Mouse (Mus musculus) kidney, adult 2 months (tissue): ENCODE data around the gene Kazn.

Source experiments
- CTCF ChIP-seq: fragments of 200-500 bp; conservative IDR thresholded peaks from 2 replicates; pipeline ENCODE4 v1.5.1; 2011; ENCODE audit warnings: low read depth, mild to moderate bottlenecking, control low read depth, low read length, moderate library complexity, mixed read lengths; ENCODE audit not compliant: insufficient read depth, insufficient read length
- POLR2A ChIP-seq: fragments of 200-500 bp; IDR thresholded peaks from one replicate; pipeline ENCODE4 v1.6.1; 2011; ENCODE audit warnings: low read depth, low read length, control low read depth

DNA sequence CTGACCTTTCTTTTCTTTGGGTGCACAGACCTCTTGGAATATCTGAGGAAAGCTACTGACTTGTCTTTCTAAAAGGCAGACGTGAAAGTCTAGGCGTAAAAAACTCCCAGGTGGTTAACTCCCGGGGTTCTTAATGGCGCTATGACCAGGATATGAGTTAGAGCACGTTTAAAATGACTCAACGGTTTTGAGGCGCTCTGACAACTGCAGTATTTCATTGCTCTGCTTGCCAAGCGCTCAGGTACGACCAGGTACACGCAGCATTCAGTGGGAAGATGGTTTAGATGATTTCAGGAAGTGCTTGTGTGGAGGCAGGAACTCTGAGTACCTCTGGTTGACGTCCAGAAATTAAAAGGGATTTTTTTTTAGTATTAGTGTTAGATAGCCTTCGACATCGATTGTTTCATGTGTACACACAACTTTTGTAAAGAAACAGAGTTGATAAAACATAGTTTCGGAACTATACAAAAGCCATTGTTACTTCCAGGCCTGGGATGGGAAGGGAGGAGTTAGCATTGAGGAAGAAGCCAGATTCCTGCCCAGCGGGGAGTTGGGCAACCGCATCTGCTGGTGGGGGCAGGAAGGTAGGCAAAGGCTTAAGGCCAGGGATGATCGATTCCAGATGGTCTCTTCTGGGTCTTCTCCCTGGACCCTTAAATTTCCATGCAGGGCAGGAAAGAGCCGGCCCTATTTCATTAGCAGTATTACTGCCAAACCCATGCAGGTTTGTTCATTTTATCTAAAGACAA lies 167.8 kb downstream of the Kazn start:
- TF ChIP-seq POLR2A (no peak), CTCF (no peak)
